Mouse (Mus musculus) CH12.LX (cell line): ENCODE results near the gene Etfbkmt. TPM values are rescaled to one million over a fixed set of nuclear protein-coding genes. Genes with fewer than 3 reads are reported as not detected.

Experiments used
- DNase-seq: peaks from one replicate; pipeline ENCODE4 v3.0.0-alpha.2; 2013; ENCODE audit errors: extremely low read depth
- H3K27ac ChIP-seq: 2 replicates; pipeline ENCODE4 v1.5.1; 2012; ENCODE audit warnings: low read depth, mild to moderate bottlenecking, control low read depth, moderate library complexity; ENCODE audit not compliant: insufficient read depth
- H3K27me3 ChIP-seq: replicated peaks from 2 replicates; pipeline ENCODE3; 2012; ENCODE audit warnings: inconsistent platforms
- H3K36me3 ChIP-seq, 2 experiments: replicated peaks in 1 of 2; 2 replicates each; pipeline versions ENCODE3 to v1.6.1; 2012; ENCODE audit warnings: inconsistent platforms in 1 of 2, low read length in 1 of 2, mild to moderate bottlenecking in 1 of 2, mixed read lengths in 1 of 2, moderate library complexity in 1 of 2; ENCODE audit not compliant: control insufficient read depth in 1 of 2, insufficient read depth in 1 of 2
- H3K4me1 ChIP-seq, 2 experiments: 2 replicates each; pipeline ENCODE4 v1.6.1; 2012; ENCODE audit warnings: inconsistent platforms in 1 of 2, moderate library complexity in 1 of 2; ENCODE audit not compliant: insufficient read depth in 2 of 2, control insufficient read depth in 1 of 2
- H3K4me2 ChIP-seq: 2 replicates; pipeline ENCODE4 v1.6.1; 2012; ENCODE audit warnings: low read depth, mild to moderate bottlenecking, control low read depth; ENCODE audit not compliant: poor library complexity, insufficient read depth, severe bottlenecking
- H3K4me3 ChIP-seq, 3 experiments: fragments of 150-350 bp in 1 of 3; sonication (generic) in 1 of 3; replicated peaks in 1 of 3; 2 replicates each; pipeline versions ENCODE3 to v1.5.1; 2011 to 2012; ENCODE audit warnings: low read depth in 2 of 3, low read length in 2 of 3, mild to moderate bottlenecking in 2 of 3, moderate library complexity in 2 of 3, control low read depth in 1 of 3, improper control_type of control experiment in 1 of 3, inconsistent platforms in 1 of 3, mixed read lengths in 1 of 3; ENCODE audit not compliant: poor library complexity in 1 of 3
- H3K79me2 ChIP-seq: replicated peaks from 2 replicates; pipeline ENCODE4 v1.6.1; 2012; ENCODE audit warnings: mild to moderate bottlenecking, moderate library complexity; ENCODE audit not compliant: control insufficient read depth, poor library complexity, insufficient read depth, severe bottlenecking; ENCODE audit errors: extremely low read depth
- H3K9ac ChIP-seq: 2 replicates; pipeline ENCODE4 v1.6.1; 2012; ENCODE audit warnings: low read depth, mild to moderate bottlenecking, control low read depth, moderate library complexity; ENCODE audit not compliant: insufficient read depth
- H3K9me3 ChIP-seq: replicated peaks from 2 replicates; pipeline ENCODE3; 2012; ENCODE audit warnings: low read length, inconsistent platforms, mixed read lengths
- BHLHE40 ChIP-seq: IDR thresholded peaks from 2 replicates; pipeline ENCODE4 v1.6.1; 2011; ENCODE audit warnings: mild to moderate bottlenecking, low read depth, low read length, improper control_type of control experiment
- CHD2 ChIP-seq: IDR thresholded peaks from 2 replicates; pipeline ENCODE4 v1.6.1; 2011; ENCODE audit warnings: low read length, improper control_type of control experiment
- E2F4 ChIP-seq: IDR thresholded peaks from 2 replicates; pipeline ENCODE4 v1.6.1; 2011; ENCODE audit warnings: low read depth, low read length, improper control_type of control experiment; ENCODE audit not compliant: insufficient replicate concordance
- ETS1 ChIP-seq: conservative IDR thresholded peaks from 2 replicates; pipeline ENCODE4 v1.6.1; 2012; ENCODE audit warnings: low read depth, mild to moderate bottlenecking, inconsistent platforms, low read length, improper control_type of control experiment, moderate library complexity
- JUN ChIP-seq: IDR thresholded peaks from 2 replicates; pipeline ENCODE4 v1.6.1; 2011; ENCODE audit warnings: low read depth, mild to moderate bottlenecking, low read length, improper control_type of control experiment, moderate library complexity; ENCODE audit not compliant: insufficient read depth
- KAT2A ChIP-seq: IDR thresholded peaks from 2 replicates; pipeline ENCODE4 v1.6.1; 2012; ENCODE audit warnings: low read length, improper control_type of control experiment, inconsistent platforms; ENCODE audit not compliant: insufficient replicate concordance
- MAFK ChIP-seq: IDR thresholded peaks from 2 replicates; pipeline ENCODE4 v1.6.1; 2011; ENCODE audit warnings: low read length, improper control_type of control experiment; ENCODE audit not compliant: insufficient replicate concordance
- MAX ChIP-seq: IDR thresholded peaks from 2 replicates; pipeline ENCODE4 v1.6.1; 2011; ENCODE audit warnings: low read length, improper control_type of control experiment
- MXI1 ChIP-seq: IDR thresholded peaks from 2 replicates; pipeline ENCODE4 v1.6.1; 2011; ENCODE audit warnings: mild to moderate bottlenecking, low read depth, low read length, improper control_type of control experiment
- MYC ChIP-seq: IDR thresholded peaks from 2 replicates; pipeline ENCODE4 v1.6.1; 2011; ENCODE audit warnings: low read depth, mild to moderate bottlenecking, improper control_type of control experiment, low read length
- NRF1 ChIP-seq: IDR thresholded peaks from 2 replicates; pipeline ENCODE4 v1.6.1; 2014; ENCODE audit warnings: low read depth, mild to moderate bottlenecking, inconsistent platforms, low read length, improper control_type of control experiment, moderate library complexity
- POLR2A ChIP-seq: IDR thresholded peaks from 2 replicates; pipeline ENCODE4 v1.6.1; 2011; ENCODE audit warnings: low read depth, mild to moderate bottlenecking, improper control_type of control experiment, low read length
- POLR2AphosphoS2 ChIP-seq: IDR thresholded peaks from 2 replicates; pipeline ENCODE4 v1.6.1; 2011; ENCODE audit warnings: low read depth, low read length, improper control_type of control experiment
- RAD21 ChIP-seq: IDR thresholded peaks from 2 replicates; pipeline ENCODE4 v1.6.1; 2011; ENCODE audit warnings: low read depth, mild to moderate bottlenecking, low read length, improper control_type of control experiment, moderate library complexity
- RCOR1 ChIP-seq: conservative IDR thresholded peaks from 2 replicates; pipeline ENCODE4 v1.6.1; 2012; ENCODE audit warnings: low read depth, mild to moderate bottlenecking, inconsistent platforms, low read length, improper control_type of control experiment
- SIN3A ChIP-seq: IDR thresholded peaks from 2 replicates; pipeline ENCODE4 v1.6.1; 2012; ENCODE audit warnings: low read length, improper control_type of control experiment, inconsistent platforms
- SMC3 ChIP-seq: IDR thresholded peaks from 2 replicates; pipeline ENCODE4 v1.6.1; 2011; ENCODE audit warnings: low read depth, low read length, improper control_type of control experiment
- TBP ChIP-seq: conservative IDR thresholded peaks from 2 replicates; pipeline ENCODE4 v1.6.1; 2011; ENCODE audit warnings: low read depth, low read length, improper control_type of control experiment
- UBTF ChIP-seq: IDR thresholded peaks from 2 replicates; pipeline ENCODE4 v1.6.1; 2012; ENCODE audit warnings: low read depth, mild to moderate bottlenecking, inconsistent platforms, low read length, improper control_type of control experiment, moderate library complexity
- ZMIZ1 ChIP-seq: IDR thresholded peaks from 2 replicates; pipeline ENCODE4 v1.6.1; 2012; ENCODE audit warnings: low read depth, mild to moderate bottlenecking, inconsistent platforms, low read length, improper control_type of control experiment
- dilution Hi-C: fragments of 300-500 bp; cut with MboI; formaldehyde crosslinking; loops from 2 replicates; pipeline ENCODE4 v1.14.3; 2020; ENCODE audit warnings: low sequenced_read_pairs; ENCODE audit not compliant: extremely low pct_unique_long_range_greater_than_20kb, extremely low pct_ligation_motif_present
- in situ Hi-C: fragments of 300-500 bp; cut with MboI; formaldehyde crosslinking; loops from 3 replicates; pipeline ENCODE4 v1.14.3; 2019; ENCODE audit warnings: low sequenced_read_pairs, low pct_ligation_motif_present, low pct_unique_long_range_greater_than_20kb, mixed read lengths
- polyA plus RNA-seq: library from polyadenylated mRNA; unstranded; fragments of >175 nt; gene quantifications from 2 replicates; pipeline ENCODE4 v1.2.1, GENCODE M21; 2012; ENCODE audit warnings: low read depth; ENCODE audit not compliant: insufficient read length
- total RNA-seq, 2 experiments: library from RNA; depleted of rRNA; stranded (reverse); fragments of 300-350 nt in 1 of 2; fragments of >200 nt in 1 of 2; gene quantifications; 2 replicates each; pipeline ENCODE4 v1.2.3; 2012 to 2014

Etfbkmt gene
- total and polyA plus RNA-seq, 3 experiments, result 7.8 to 17.3 (median 9.3) TPM

- no peaks in the 10 kb centered on the region for H3K27me3 ChIP-seq
- H3K79me2 ChIP-seq, result 0 out of 2 replicates have a peak, but pooled peaks cover 1% of the 10 kb centered on the region
- in situ Hi-C loops, result no loop called here
- no peak overlapping the region for H3K4me3 ChIP-seq
- H3K27ac ChIP-seq, result no peak overlapping the region
- H3K4me2 ChIP-seq, result no peak overlapping the region
- no peak overlapping the region for H3K9ac ChIP-seq
- TF ChIP-seq MXI1 (no peak), POLR2AphosphoS2 (no peak), MYC (no peak), KAT2A (no peak), NRF1 (no peak), MAFK (no peak), SIN3A (no peak), MAX (no peak), TBP (no peak), BHLHE40 (no peak), SMC3 (no peak), JUN (no peak), RAD21 (no peak), RCOR1 (no peak), UBTF (no peak)
- H3K4me1 ChIP-seq, result peaks cover 8 to 17% of the 10 kb centered on the region in 2 experiments; a peak in 3 of 4 replicates
- H3K9me3 ChIP-seq, result no peaks in the 10 kb centered on the region
- DNase-seq, result no peak
- H3K36me3 ChIP-seq, result peaks cover 0 to 35% of the 10 kb centered on the region in 2 experiments
- dilution Hi-C loops, result no loop called here
Measured at GRCm38 (mm10) chr6:149145143-149145542, 5.5 kb downstream of the Etfbkmt start.

DNA sequence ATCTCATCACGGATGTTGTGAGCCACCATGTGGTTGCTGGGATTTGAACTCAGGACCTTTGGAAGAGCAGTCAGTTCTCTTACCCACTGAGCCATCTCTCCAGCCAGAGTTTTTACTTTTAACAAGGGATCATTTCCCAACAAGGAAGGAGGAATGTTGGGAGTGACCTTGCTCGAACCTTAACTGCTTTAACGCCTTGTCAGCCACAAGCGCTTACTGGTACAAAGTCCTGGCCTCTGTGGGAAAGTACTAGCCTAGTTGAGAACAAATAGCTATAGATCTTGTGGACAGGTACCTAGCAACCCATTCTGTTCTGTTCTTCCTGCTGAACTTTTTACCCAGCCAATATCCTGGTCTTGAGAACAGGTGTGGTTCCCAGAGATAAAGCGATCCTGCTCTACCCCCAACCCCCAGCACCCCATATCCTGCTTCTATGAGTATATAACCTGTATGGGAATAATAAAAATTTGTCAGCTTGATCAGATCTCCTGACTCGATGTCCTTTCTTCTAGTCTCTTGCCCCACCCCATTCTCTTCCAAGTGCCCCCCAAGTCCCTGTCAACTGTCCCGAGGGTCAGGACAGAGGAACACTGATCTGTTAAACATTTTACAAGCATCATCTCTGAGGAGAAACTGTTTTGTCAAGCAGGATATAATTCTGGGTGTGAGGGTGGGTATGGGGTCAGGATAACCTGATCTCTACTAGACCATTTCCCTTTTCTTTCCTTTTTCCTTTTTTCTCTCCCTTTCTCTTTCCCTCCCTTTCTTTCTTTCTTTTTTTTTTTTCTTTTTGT, 9.0 kb downstream of the Etfbkmt start:
- Histone ChIP-seq H3K9me3 (no peaks in the 10 kb centered on the region), H3K79me2 (no peaks in the 10 kb centered on the region), H3K4me3 (no peak overlapping the region), H3K4me1 (no peaks in the 10 kb centered on the region)
- TF ChIP-seq SIN3A (no peak), ETS1 (no peak), E2F4 (no peak), POLR2A (no peak), ZMIZ1 (no peak), UBTF (no peak), CHD2 (no peak), MAX (no peak), JUN (no peak)
- TF ChIP-seq, all 38 proteins: peak for 0
- no peak for DNase-seq
- Histone ChIP-seq H3K9ac (no peak overlapping the region), H3K27me3 (no peaks in the 10 kb centered on the region), H3K36me3 (peaks cover 3 to 41% of the 10 kb centered on the region in 2 experiments), H3K27ac (no peak overlapping the region), H3K4me2 (no peak overlapping the region)
- in situ Hi-C loops (no loop called here), dilution Hi-C loops (no loop called here)
